Mouse (Mus musculus): ENCODE results near the gene Rptor.

DNA sequence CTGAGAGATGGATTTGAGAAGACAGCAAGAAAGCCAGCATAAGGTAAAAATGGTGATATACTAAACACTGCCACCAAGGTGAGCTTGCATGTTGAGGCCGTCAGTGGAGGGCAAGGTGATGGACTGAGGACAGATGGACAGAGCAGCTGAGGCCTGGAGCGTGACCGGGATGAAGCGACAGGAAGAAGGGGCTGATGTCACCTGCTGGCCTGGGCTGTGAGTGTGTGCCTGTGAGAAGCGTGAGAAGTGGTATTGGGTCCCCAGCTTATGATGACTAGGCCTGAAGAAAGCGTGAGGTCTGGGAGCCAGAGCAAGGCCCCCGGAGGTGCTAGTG lies 130.9 kb downstream of the Rptor start:
- TF ChIP-seq POLR2A (IDR thresholded peaks at IDR 0.05; ENCODE audit: extremely low read depth, insufficient read depth, low read length) (no peak), CTCF (IDR thresholded peaks at IDR 0.05; ENCODE audit: low read depth, low read length) (no peak)

All from liver, adult 2 months (tissue).